Mouse (Mus musculus) liver, adult 2 months (tissue): ENCODE measurements around the gene 0610030E20Rik. TPM values are rescaled to one million over a fixed set of nuclear protein-coding genes. Genes with fewer than 3 reads are reported as not detected.
A peak's percentile ranks its signal among the peaks of the same experiment; 100 is the strongest.

ENCODE experiments used
- DNase-seq: peaks from one replicate; pipeline ENCODE4 v3.0.0-alpha.2; 2011; ENCODE audit warnings: low read depth, low spot score; ENCODE audit errors: extremely low read depth
- H3K27ac ChIP-seq: fragments of 200-500 bp; replicated peaks from 2 replicates; pipeline ENCODE4 v1.5.1; 2012; ENCODE audit warnings: low read depth, mild to moderate bottlenecking, control low read depth, inconsistent platforms, low read length; ENCODE audit not compliant: insufficient read depth
- H3K27me3 ChIP-seq: fragments of 200-500 bp; 2 replicates; pipeline ENCODE4 v1.6.1; 2012; ENCODE audit warnings: mild to moderate bottlenecking, moderate library complexity, low read length, inconsistent platforms; ENCODE audit not compliant: control insufficient read depth, insufficient read depth
- H3K36me3 ChIP-seq: fragments of 200-500 bp; 2 replicates; pipeline ENCODE4 v1.6.1; 2012; ENCODE audit warnings: low read length, inconsistent platforms; ENCODE audit not compliant: control insufficient read depth, insufficient read depth
- H3K4me1 ChIP-seq: fragments of 200-500 bp; 2 replicates; pipeline ENCODE4 v1.6.1; 2011; ENCODE audit warnings: low read length; ENCODE audit not compliant: control insufficient read depth, insufficient read depth
- H3K4me3 ChIP-seq: fragments of 200-500 bp; 2 replicates; pipeline ENCODE4 v1.5.1; 2011; ENCODE audit warnings: low read depth, mild to moderate bottlenecking, control low read depth, low read length, moderate library complexity; ENCODE audit not compliant: insufficient read depth
- H3K79me2 ChIP-seq: fragments of 200-500 bp; 2 replicates; pipeline ENCODE4 v1.6.1; 2012; ENCODE audit warnings: inconsistent platforms, mild to moderate bottlenecking, low read length, moderate library complexity; ENCODE audit not compliant: control insufficient read depth, insufficient read depth
- H3K9ac ChIP-seq: fragments of 200-500 bp; 2 replicates; pipeline ENCODE4 v1.6.1; 2012; ENCODE audit warnings: low read depth, mild to moderate bottlenecking, control low read depth, inconsistent platforms, low read length
- CTCF ChIP-seq: fragments of 200-500 bp; IDR thresholded peaks from 2 replicates; pipeline ENCODE4 v1.5.1; 2011; ENCODE audit warnings: low read depth, low read length, control low read depth
- POLR2A ChIP-seq: fragments of 200-500 bp; IDR thresholded peaks from 2 replicates; pipeline ENCODE4 v1.6.1; 2011; ENCODE audit warnings: low read length, control low read depth; ENCODE audit not compliant: insufficient read depth; ENCODE audit errors: extremely low read depth
- WGBS: fragments of 180-500 bp; shearing (Covaris S2); methylation state at CpG from one replicate; pipeline ENCODE4 v1.1.7; 2018; 5-methylcytosine and 5-hydroxymethylcytosine counted together
- polyA plus RNA-seq: library from polyadenylated mRNA; depleted of rRNA; stranded (reverse); fragments of >200 nt; gene quantifications from 2 replicates; pipeline ENCODE4 v1.2.3, GENCODE M21; 2012
- total RNA-seq: library from RNA; depleted of rRNA; stranded (reverse); fragments of >200 nt; gene quantifications from 2 replicates; pipeline ENCODE4 v1.2.3, GENCODE M21; 2014

The 0610030E20Rik gene
- total and polyA plus RNA-seq, 2 experiments, result 10.2 to 17.5 TPM

- no peak for TF ChIP-seq POLR2A
- no peak for TF ChIP-seq CTCF
- H3K79me2 ChIP-seq, result peaks cover 3% of the 10 kb centered on the region; the same call in 1 of the 2 replicates
- peaks cover 21% of the 10 kb centered on the region for H3K4me1 ChIP-seq
- H3K27ac ChIP-seq, result 0 out of 2 replicates have a peak overlapping the region, but pooled peaks have one; percentile 18
- 67% methylated on average over 7 of the region's 7 CpGs for WGBS
- no peaks in the 10 kb centered on the region for H3K36me3 ChIP-seq
- no peaks in the 10 kb centered on the region for H3K27me3 ChIP-seq
- DNase-seq, result no peak
- 0 out of 2 replicates have a peak overlapping the region, but pooled peaks have one; percentile 3 for H3K9ac ChIP-seq
- no peak overlapping the region for H3K4me3 ChIP-seq
Observed at GRCm38 (mm10) chr6:72374206-72374605, 27.1 kb downstream of the 0610030E20Rik start.

GRCm38 (mm10) chr6:72374820-72375563 lies 27.9 kb downstream of the 0610030E20Rik start:
- H3K27me3 ChIP-seq, result no peaks in the 10 kb centered on the region
- peaks cover 23% of the 10 kb centered on the region for H3K4me1 ChIP-seq
- WGBS, result 69% methylated on average over 15 of the region's 15 CpGs
- no peaks in the 10 kb centered on the region for H3K36me3 ChIP-seq
- TF ChIP-seq CTCF (no peak), POLR2A (no peak)
- H3K79me2 ChIP-seq, result peaks cover 3% of the 10 kb centered on the region; the same call in 1 of the 2 replicates
- no peak for DNase-seq
- no peak overlapping the region for H3K4me3 ChIP-seq
- H3K27ac ChIP-seq, result 0 out of 2 replicates have a peak overlapping the region, but pooled peaks have one; percentile 1
- no peak overlapping the region for H3K9ac ChIP-seq

GRCm38 (mm10) chr6:72378510-72379234 lies 31.6 kb downstream of the 0610030E20Rik start:
- Histone ChIP-seq H3K4me1 (peaks cover 14% of the 10 kb centered on the region), H3K4me3 (no peak overlapping the region), H3K79me2 (peaks cover 3% of the 10 kb centered on the region; the same call in 1 of the 2 replicates), H3K9ac (no peak overlapping the region), H3K27ac (no peak overlapping the region), H3K36me3 (no peaks in the 10 kb centered on the region), H3K27me3 (no peaks in the 10 kb centered on the region)
- TF ChIP-seq POLR2A (no peak), CTCF (no peak)
- 87% methylated on average over 8 of the region's 8 CpGs for WGBS
- DNase-seq, result no peak

- Histone ChIP-seq H3K27me3 (no peaks in the 10 kb centered on the region), H3K4me1 (peaks cover 11% of the 10 kb centered on the region), H3K36me3 (no peaks in the 10 kb centered on the region), H3K4me3 (peak overlapping the region; percentile 67), H3K79me2 (peaks cover 3% of the 10 kb centered on the region; the same call in 1 of the 2 replicates), H3K9ac (peak overlapping the region; percentile 76), H3K27ac (peak overlapping the region; percentile 49)
- no peak for DNase-seq
- 39% methylated on average over 7 of the region's 7 CpGs for WGBS
- TF ChIP-seq CTCF (no peak), POLR2A (no peak)
Observed at GRCm38 (mm10) chr6:72379377-72380130, 32.4 kb downstream of the 0610030E20Rik start.

- peaks cover 9% of the 10 kb centered on the region for H3K4me1 ChIP-seq
- H3K79me2 ChIP-seq, result peaks cover 3% of the 10 kb centered on the region; the same call in 1 of the 2 replicates
- peak; percentile 59 for DNase-seq
- H3K9ac ChIP-seq, result peak within 1 kb of the TSS; percentile 76
- TF ChIP-seq POLR2A (0 out of 2 replicates have a peak, but pooled peaks have one; percentile 25), CTCF (peak; percentile 67)
- H3K4me3 ChIP-seq, result peak within 1 kb of the TSS; percentile 67
- peak within 1 kb of the TSS; percentile 49 for H3K27ac ChIP-seq
- no peaks in the 10 kb centered on the region for H3K27me3 ChIP-seq
- peaks cover 4% of the 10 kb centered on the region; the same call in 1 of the 2 replicates for H3K36me3 ChIP-seq
- 1% methylated on average over 49 of the region's 49 CpGs for WGBS
Observed at GRCm38 (mm10) chr6:72380131-72380770, 33.1 kb downstream of the 0610030E20Rik start, which contains the start of gene Vamp5. TSS of gene Vamp5 (minus strand) at chr6:72380468.
